Mouse (Mus musculus): ENCODE results near the gene 6430550D23Rik.
"Not testable (repeated sequence)": the region's sequence is repeated elsewhere in the genome, so short reads cannot be mapped to it uniquely, and the experiment has no call there.

6430550D23Rik gene

DNA sequence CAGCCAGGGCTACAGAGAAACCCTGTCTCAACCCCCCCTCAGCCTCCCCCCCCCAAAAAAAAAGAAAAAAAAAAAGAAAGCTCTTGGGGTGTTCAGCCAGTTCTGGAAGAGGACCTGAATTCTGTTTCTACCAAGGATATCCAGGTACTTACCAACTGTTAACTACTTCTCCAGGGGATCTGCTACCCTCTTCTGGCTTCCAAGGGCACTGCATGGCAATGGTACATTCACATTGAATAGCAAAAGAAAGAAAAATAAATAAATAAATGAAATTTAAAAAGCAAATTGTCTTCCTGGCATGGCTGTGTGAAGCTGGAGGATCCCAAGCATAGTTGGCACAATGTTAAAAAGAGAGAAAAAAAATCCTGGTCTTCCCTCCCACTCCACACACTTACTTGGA, 55.8 kb downstream of the 6430550D23Rik start:
- peak; percentile 83 to 88 for DNase-seq

DNA sequence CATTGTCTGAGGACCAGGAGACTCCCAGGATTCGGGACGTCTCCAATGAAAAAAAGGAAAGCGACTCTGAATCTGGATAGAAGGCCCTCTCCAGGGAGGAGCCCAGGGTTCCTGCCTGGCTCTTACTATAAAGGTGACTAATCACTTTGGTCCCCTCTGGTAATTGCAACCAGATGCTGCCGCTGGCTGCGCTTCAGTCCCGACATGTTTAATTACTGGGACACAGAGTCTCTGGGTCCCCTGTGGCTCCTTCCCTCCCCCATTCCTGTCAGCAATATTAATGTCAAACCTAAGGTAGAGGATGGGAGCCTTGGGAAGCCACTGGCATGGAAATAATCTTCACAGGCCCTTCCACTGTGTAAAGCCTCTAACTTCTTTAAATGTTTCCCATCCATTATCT, 58.4 kb downstream of the 6430550D23Rik start:
- DNase-seq, result no peak

DNA sequence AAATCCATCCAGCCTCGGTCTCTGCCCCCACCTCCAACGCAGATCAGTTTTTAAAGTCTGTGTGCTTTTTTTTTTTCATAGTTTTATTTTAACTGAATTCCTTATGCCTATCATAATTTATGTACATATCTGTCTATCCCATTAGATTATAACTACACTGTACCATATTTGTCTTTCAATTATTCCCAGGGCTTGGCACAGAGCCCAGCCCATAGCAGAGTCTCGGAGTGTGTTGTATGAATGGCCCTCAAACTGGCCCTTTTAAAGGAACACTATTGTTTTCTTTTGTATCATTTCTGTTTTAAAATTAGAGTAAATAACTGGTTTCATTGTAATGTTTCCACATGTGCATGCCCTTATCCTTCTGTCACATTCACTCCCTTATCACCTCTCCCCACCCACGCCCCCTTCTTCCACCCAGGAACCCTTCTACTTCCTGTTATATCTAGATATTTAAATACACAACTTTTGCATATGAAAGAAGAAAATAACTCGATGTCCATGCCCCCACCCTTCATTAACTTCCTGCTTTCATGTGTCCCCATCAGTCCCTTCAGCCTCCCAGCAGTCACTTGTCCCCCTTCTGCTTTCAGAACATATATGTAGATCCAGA, 60.3 kb downstream of the 6430550D23Rik start:
- DNase-seq, result peak in 1 of 2 experiments; percentile 10

DNA sequence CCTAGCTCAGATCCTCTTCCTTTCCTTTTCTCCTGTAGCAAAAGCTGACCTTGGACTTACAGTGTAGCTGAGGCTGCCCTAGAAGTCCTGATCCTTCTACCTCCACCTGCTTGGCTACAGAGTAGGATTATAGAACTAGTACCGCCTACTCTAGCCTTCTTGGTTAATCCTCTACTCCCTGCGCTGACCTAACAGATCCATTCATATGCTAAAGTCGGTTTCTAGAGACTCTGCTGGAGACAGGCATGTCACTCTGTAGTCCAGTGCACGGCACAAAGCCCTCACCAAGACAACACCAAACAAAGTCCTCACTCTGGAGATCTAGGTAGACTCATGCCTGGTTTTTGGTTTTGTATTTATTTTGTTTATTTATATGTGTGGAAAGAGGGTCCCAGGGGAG, 61.3 kb downstream of the 6430550D23Rik start:
- no peak for DNase-seq

DNA sequence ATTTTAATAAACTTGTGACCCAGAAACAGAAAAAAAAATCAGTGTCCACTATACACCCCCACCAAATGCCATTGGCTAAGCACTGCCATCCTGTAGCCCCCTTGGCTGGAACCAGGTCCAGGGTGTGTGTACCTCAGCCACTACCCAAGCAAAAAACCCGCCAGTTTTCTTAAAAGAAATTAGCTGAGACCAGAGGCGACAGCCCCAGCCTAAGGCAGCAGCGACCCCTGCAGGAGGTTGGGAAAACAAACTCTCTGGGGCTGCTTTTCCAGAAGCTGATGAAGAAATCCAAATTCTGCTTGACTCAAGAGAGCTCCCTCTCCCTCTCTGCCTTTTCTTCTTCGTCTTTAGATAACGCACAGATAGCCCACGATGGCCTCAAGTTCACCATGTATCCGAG, 61.7 kb downstream of the 6430550D23Rik start:
- DNase-seq, result peak; percentile 60 to 67

DNA sequence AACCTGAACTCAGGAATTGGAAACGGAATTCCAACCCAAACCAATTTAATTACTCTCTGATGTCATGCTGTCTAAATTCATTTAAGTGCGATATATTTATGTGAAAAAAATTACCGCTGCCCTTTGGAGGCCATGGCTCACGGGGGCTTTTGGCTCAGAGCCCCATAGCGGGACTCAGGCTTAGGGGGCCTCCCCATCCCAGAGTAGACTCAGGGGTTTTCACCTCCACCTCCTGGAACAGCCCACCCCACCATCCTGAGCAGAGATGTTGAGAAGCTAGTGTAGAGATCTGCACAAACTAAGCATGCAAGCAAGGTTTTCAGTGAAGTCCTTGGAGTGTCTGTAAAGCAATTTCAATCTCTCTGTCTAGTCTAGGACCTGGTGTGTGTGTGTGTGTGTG, 62.2 kb downstream of the 6430550D23Rik start:
- no peak for DNase-seq

DNA sequence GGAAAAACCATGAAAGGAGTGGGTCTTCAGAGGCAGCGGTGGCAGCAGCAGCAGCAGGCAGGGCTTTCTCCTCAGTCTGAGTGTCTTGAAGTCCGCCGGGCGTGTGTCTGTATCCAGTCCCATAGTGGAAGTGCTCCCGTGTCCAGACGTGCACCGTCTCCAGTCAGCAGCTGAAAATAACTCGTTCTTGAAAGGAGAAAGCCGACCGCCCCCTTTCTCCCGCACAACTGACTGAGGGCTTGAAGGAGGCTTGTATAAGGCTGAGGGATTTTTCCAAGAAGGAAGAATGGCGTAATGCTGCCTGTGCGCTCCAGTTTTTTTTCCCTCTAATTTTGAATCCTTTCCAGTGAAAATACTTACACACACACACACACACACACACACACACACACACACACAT, 62.7 kb downstream of the 6430550D23Rik start, which contains the start of gene Gdf5:
Gene Gdf5 (minus strand): TSS at position 244 of the 400 bp plus-strand sequence.
- no peak for DNase-seq

DNA sequence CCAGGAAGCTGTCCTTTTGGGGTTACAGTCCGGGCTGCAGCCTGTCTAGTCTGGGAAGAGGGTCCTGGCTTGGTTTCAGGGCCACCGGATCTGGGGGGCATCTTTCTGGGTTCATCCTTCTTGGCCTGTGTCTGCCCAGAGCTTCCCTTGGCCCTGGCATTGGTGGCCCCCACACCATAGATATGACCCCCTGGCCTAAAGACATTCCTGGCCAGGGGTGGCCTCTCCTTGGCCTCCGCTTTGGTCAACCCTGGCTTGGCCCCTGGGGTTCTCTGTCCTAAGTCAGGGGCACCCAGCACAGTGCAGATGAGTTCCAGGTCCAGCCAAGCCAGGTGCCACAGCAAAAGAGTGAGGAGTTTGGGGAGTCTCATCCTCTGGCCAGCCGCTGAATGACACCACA, 63.1 kb downstream of the 6430550D23Rik start:
- no peak for DNase-seq

DNA sequence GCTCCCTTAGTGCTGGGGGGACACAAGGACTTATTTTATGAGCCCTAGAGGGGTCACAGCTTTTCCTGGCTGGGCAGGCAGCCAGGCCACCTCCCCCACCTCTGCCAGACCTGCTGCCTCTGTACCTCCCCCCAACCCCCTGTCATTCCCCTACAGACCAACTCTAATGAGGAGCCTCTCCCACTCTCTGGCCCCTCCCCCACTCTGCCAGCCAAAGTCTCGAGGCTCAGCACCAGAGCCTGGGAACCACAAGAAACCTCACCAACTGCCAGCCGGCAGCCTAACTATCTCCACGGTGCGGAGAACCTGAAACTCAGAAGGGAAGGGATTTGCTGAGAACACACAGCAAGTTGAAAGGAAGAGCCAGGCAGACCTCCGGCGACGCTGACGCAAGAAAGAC, 64.3 kb downstream of the 6430550D23Rik start:
- DNase-seq, result no peak

DNA sequence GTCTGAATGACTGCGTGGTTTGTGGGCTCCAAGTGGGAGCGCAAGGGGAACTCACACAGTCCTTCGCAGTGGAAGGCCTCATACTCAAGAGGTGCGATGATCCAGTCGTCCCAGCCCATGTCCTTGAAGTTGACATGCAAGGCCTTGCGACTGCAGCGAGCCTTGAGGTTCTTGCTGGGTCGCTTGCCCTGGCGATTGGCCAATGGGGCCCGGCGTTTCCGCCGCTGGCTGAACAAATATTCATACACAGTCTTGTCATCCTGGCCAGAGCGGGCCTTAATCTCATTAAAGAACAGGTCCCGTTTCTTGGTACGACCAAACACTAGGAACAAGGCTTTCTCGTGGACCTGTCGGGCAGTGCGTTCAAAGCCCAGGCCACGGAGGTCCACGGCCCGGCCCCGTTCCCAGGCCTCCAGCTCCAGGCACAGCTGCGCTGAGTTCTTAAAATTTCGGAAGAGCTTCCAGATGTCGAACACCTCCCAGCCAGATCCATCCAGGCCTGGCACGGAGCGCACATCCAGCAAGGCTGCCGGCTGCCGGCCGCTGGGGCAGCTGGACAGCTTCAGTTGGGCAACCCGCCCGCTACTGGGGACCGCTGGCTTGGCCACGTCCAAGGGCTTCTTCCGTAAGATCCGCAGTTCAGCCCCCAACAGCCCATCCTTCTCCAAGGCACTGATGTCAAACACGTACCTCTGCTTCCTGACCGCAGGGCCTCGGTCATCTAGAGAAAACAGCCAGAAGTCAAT, 65.9 kb downstream of the 6430550D23Rik start:
- peak in 1 of 2 experiments; percentile 21 for DNase-seq

DNA sequence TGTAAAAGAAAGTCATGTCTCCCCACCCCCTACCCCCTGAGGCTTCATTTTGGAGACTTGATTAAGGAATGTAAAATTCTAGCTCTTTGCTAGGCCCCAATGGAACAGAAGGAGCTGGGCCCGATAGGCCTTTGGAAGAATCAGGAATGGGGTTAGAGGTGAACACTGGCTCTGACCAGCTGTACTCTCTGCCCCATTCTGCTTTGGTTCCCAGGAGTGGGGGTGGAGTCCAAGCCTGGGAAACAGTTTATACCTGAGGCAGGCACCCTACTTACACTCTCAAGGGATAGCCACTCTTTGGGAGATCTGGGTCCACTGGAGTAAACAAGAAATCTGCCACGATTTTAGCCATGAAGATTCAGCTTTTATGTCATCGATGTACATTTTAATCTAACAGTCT, 67.1 kb downstream of the 6430550D23Rik start, which contains the start of gene Gm15557:
Gene Gm15557 (plus strand): TSS at position 48 of the 400 bp plus-strand sequence.
- no peak for DNase-seq

DNA sequence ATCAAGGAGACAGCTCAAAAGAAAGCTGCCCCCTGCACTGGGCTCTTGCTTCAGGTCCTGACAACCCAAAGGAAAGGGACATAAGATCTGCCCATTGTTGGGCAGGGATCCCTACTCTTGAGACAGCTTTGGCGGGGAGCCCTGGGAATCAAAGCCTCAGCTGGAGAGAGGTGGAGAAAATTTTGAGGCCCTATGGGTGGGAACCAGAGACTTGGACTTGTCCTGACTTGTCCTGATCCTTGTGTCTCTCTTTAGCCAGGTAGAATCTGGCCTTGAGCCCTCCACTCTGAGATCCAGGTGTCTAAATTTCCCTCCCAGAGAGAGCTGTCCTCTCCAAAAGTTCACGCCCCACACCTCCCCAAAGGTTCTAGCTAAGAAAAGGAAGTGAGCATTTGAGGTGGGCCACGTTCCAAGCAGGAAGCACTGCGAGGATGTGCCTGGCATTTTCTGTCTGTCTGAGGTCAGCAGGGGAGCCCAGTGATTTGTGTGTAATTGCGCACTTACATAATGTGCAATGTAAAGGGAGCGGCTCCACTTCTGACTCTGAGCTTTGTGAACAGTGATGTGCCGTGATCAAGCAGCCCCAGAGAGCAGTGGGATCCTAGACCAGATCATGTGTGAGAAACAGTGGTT, 67.8 kb downstream of the 6430550D23Rik start:
- peak in 1 of 2 experiments; percentile 8 for DNase-seq

DNA sequence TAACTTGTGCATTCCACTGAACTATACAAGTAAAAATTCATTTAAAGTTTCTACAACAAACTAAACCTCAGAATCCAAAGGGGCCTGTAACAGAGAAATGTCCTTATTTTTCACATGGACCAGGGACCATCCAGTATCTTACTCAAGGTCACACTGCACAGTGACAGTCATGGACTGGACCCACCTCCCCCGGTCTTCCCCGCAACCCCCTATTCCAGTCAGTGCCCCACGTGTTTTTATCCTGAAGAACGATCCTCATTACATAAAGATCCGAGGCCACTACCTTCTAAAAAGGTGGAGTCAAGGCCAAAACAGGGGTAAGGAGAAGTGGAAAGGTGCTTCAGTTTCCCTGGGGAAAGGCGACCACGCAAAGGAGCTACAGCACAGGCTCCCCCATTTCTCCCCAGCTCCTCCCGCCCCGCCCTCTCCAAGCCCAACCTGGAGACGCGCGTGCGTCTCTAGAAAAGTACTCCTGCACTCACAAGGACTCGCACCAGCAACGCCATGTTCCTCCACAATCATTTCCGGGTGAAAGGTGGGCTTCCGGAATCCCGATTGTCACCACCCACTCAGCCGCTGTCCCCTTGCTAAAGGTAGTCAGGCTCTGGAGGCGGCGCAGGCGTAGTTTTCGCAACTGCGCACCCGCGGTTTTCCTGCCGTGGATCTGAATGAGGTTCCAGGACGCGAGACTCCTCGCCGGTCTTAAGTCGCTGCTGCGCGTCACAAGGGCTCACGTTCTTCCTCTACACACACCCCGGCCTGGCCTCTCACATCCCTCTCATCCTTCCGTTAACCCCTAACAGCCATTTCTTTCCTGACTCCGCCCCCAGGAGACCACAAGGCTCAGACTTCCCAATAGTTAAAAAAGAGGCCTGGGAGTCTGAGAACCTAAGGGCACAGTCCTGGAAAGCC, 78.0 kb downstream of the 6430550D23Rik start, which contains the start of gene Uqcc1:
Gene Uqcc1 (minus strand): TSS at position 780 of the 912 bp plus-strand sequence.
- DNase-seq, result peak; percentile 97

DNA sequence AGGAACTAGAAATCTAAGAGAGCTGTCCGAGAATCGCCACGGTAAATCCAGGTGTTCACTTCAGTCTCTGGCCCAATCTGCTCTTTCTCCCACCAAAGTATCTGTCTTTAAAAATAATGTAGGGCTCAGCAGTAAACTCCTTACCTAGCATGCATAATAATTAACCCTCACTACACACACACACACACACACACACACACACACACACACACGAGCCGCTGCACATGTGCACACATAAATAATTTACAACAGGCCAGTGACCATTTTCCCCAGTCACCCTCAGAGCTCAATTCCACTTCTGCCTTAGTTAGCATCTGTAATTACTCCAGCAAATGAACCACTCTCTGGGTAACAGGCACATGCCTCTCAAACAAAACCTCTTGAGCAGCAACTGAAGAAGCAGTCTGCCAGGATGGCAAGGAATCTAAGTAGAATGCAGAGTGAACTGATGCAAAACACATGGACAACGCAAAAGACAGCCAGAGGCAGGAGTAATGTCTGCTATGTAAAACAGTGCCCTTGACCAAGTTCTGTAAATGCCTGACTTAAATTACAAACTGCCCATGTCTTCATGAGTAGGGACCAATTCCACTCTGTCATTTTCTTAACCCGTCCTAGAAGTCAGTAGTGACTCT, 78.9 kb downstream of the 6430550D23Rik start:
- DNase-seq, result peak; percentile 46 to 70

DNA sequence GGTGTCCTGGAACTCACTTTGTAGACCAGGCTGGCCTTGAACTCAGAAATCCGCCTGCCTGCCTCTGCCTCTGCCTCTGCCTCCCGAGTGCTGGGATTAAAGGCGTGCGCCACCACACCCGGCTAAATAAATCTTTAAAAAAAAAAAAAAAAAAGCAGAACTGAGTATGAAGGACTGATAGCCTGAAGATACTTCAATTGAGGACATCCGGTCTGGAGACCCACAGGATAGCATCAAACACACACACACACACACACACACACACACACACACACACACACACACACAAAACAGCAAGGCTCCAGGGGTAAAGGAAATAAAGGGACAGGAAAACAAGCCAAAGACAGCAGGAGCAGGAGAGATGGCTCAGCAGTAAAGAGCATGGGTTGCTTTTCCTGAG, 82.6 kb downstream of the 6430550D23Rik start:
- DNase-seq, result not testable (repeated sequence)

Measured in kidney, postnatal 25 days (tissue).